ENCODE assay signal across 16 mouse cellular contexts in genomic region chr16:12770482-12770881, GRCm38 (mm10).
"Had no signal": no experiment of that assay in that cellular context is flagged by ENCODE, and none has a peak within 500 bp of the region (broad histone marks: within the 10 kb centered on the region; RNA-seq: fewer than 3 reads in every experiment).

No protein-coding gene starts in this region.

- H3K9ac ChIP-seq: lung, embryonic 14.5 days; midbrain, embryonic 13.5 days; midbrain, embryonic 15.5 days; neural tube, embryonic 12.5 days; stomach, embryonic 15.5 days had no signal

- H3K27me3 ChIP-seq: megakaryocyte, embryonic 14.5 days; midbrain, embryonic 13.5 days; midbrain, embryonic 15.5 days; neural tube, embryonic 12.5 days; stomach, embryonic 15.5 days had no signal

- ATAC-seq: midbrain, embryonic 13.5 days; midbrain, embryonic 15.5 days had no signal

- H3K36me3 ChIP-seq: midbrain, embryonic 13.5 days; midbrain, embryonic 15.5 days; neural tube, embryonic 12.5 days; stomach, embryonic 15.5 days had no signal

- H3K27ac ChIP-seq: macrophage; midbrain, embryonic 13.5 days; midbrain, embryonic 15.5 days; neural tube, embryonic 12.5 days; stomach, embryonic 15.5 days; stomach, postnatal 0 days had no signal

- H3K4me2 ChIP-seq: lung, embryonic 14.5 days; midbrain, embryonic 11.5 days; midbrain, embryonic 13.5 days; midbrain, embryonic 15.5 days; neural tube, embryonic 12.5 days; stomach, embryonic 15.5 days had no signal

- H3K4me1 ChIP-seq: megakaryocyte, embryonic 14.5 days; midbrain, embryonic 13.5 days; midbrain, embryonic 15.5 days; neural tube, embryonic 12.5 days; stomach, embryonic 15.5 days had no signal

- DNase-seq: lung, adult 18-20 months; lung, embryonic 14.5 days; lung, postnatal 14 days; lung, postnatal 36 days; right cerebral cortex, postnatal 14 days; thymus, adult 2 months; thymus, postnatal 25 days; thymus, postnatal 4 days had no signal

- H3K9me3 ChIP-seq: midbrain, embryonic 15.5 days; neural tube, embryonic 12.5 days; stomach, embryonic 15.5 days had no signal

- H3K4me3 ChIP-seq: megakaryocyte, embryonic 14.5 days; midbrain, embryonic 13.5 days; midbrain, embryonic 15.5 days; neural tube, embryonic 12.5 days; stomach, embryonic 15.5 days had no signal
